ENCODE assay signal across 20 mouse cellular contexts in the genomic region with DNA sequence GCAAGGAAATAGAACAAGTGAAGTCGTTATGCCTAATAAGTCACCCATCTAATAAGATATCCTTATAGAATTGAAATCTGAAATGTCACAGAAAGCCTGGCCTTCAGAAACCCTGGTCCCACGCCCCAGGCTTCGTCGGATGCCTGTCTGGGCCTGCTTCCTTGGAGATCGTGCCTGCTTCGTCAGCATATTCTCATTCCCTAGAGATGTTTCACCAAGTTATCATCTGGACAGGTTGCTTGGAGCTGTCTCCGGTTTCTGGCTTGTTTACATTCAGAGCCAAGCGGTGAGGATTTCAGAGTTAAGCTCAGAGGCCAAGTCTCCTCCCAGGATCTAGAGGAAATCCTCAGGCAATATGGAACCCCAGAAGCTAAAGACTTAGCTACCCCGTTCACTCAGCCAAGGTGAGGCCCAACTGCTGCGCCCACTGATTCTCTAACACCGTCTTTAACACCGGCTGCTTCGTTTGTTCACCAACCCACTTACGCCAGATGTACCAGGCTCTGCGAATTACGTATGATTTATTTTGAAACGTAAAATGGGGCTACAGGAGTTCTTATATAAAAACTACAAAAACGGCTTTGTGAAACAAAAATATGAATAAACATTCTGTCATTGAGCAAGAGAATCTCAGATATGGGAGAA. TPM values are rescaled to one million over a fixed set of nuclear protein-coding genes. Genes with fewer than 3 reads are reported as not detected.
DNase-seq lines count a peak whose midpoint lies in the region; ATAC-seq and TF ChIP-seq lines count a peak whose summit lies in the region.
"Had no signal": no experiment of that assay in that cellular context is flagged by ENCODE, and none has a peak within 500 bp of the region (broad histone marks: within the 10 kb centered on the region; RNA-seq: fewer than 3 reads in every experiment).

No protein-coding gene starts in this region.

- H3K27me3 ChIP-seq in stomach, embryonic 14.5 days (ENCODE audit: control insufficient read depth, insufficient read depth, low read length), result no peaks in the 10 kb centered on the region
- H3K27me3 ChIP-seq in stomach, postnatal 0 days (ENCODE audit: control insufficient read depth, insufficient read depth, low read length), result no peaks in the 10 kb centered on the region
- H3K27me3 ChIP-seq: forebrain, embryonic 13.5 days; heart, embryonic 15.5 days; midbrain, embryonic 12.5 days had no signal

- ATAC-seq in stomach, embryonic 14.5 days (ENCODE audit: insufficient number of reproducible peaks, insufficient read depth, low FRiP score, low read depth), result peak; percentile 33; the same call in 1 of the 2 replicates
- ATAC-seq in stomach, postnatal 0 days (ENCODE audit: low FRiP score, low TSS enrichment), result no peak
- ATAC-seq in megakaryocyte-erythroid progenitor cell, adult 5-6 weeks (replicated peaks; ENCODE audit: low FRiP score, low TSS enrichment, poor library complexity, severe bottlenecking), result no peak
- ATAC-seq: CD4-positive, CD25-positive, alpha-beta regulatory T cell, adult 4 months; forebrain, embryonic 13.5 days had no signal

- 46% methylated on average over 18 of the region's 18 CpGs for WGBS in stomach, embryonic 14.5 days
- 47% methylated on average over 18 of the region's 18 CpGs for WGBS in stomach, postnatal 0 days

- no peaks in the 10 kb centered on the region for H3K4me1 ChIP-seq in stomach, embryonic 14.5 days (ENCODE audit: control insufficient read depth, insufficient read depth, low read length)
- H3K4me1 ChIP-seq in stomach, postnatal 0 days (replicated peaks; ENCODE audit: control insufficient read depth, insufficient read depth), result no peaks in the 10 kb centered on the region
- H3K4me1 ChIP-seq: heart, embryonic 15.5 days; midbrain, embryonic 12.5 days had no signal

- no peak overlapping the region for H3K27ac ChIP-seq in stomach, embryonic 14.5 days (ENCODE audit: low read length)
- H3K27ac ChIP-seq in stomach, postnatal 0 days (replicated peaks), result no peak overlapping the region
- H3K27ac ChIP-seq: forebrain, embryonic 13.5 days; heart, adult 2 months; heart, embryonic 15.5 days; midbrain, embryonic 12.5 days had no signal

- no peak for TF ChIP-seq EP300 in stomach, postnatal 0 days (optimal IDR thresholded peaks at IDR 0.05)

- TF ChIP-seq CTCF in stomach, postnatal 0 days (IDR thresholded peaks at IDR 0.05; ENCODE audit: low read depth), result no peak

- H3K4me2 ChIP-seq in stomach, embryonic 14.5 days (replicated peaks; ENCODE audit: low read depth, low read length), result no peak overlapping the region
- H3K4me2 ChIP-seq in stomach, postnatal 0 days (replicated peaks; ENCODE audit: low read depth), result no peak overlapping the region
- H3K4me2 ChIP-seq: forebrain, embryonic 13.5 days; heart, embryonic 15.5 days; lung, embryonic 14.5 days; midbrain, embryonic 12.5 days had no signal

- no peak overlapping the region for H3K9ac ChIP-seq in stomach, embryonic 14.5 days (replicated peaks; ENCODE audit: low read depth, low read length)
- no peak overlapping the region for H3K9ac ChIP-seq in stomach, postnatal 0 days (ENCODE audit: low read length)
- H3K9ac ChIP-seq: forebrain, embryonic 13.5 days; heart, embryonic 15.5 days; lung, embryonic 14.5 days; midbrain, embryonic 12.5 days had no signal

- no peaks in the 10 kb centered on the region for H3K9me3 ChIP-seq in stomach, embryonic 14.5 days (ENCODE audit: control insufficient read depth, low read depth, low read length)
- H3K9me3 ChIP-seq in stomach, postnatal 0 days (ENCODE audit: control insufficient read depth, low read length), result no peaks in the 10 kb centered on the region
- H3K9me3 ChIP-seq: forebrain, embryonic 13.5 days; heart, embryonic 15.5 days; midbrain, embryonic 12.5 days had no signal

- DNase-seq in embryo, embryonic 10 days (ENCODE audit: low spot score), result peak; percentile 10
- DNase-seq in embryo, embryonic 11 days, result no peak
- DNase-seq in layer of hippocampus, adult 11-12 months (ENCODE audit: low spot score), result peak; percentile 8
- no peak for DNase-seq in layer of hippocampus, postnatal 14 days (ENCODE audit: low spot score in 2 of 2)
- DNase-seq in stomach, postnatal 0 days (ENCODE audit: low spot score), result no peak
- no peak for DNase-seq in cerebellum, postnatal 4 days (ENCODE audit: low spot score in 2 of 2)
- DNase-seq: cerebellum, adult 11 months; cerebellum, postnatal 14 days; heart, adult 2 months; kidney, adult 8-10 months; kidney, postnatal 36 days; lung, embryonic 14.5 days; lung, postnatal 4 days; thymus, postnatal 25 days had no signal

- no peaks in the 10 kb centered on the region for H3K36me3 ChIP-seq in stomach, embryonic 14.5 days (ENCODE audit: control insufficient read depth, insufficient read depth, low read length)
- no peaks in the 10 kb centered on the region for H3K36me3 ChIP-seq in stomach, postnatal 0 days (ENCODE audit: control insufficient read depth, insufficient read depth, low read length)
- H3K36me3 ChIP-seq: heart, embryonic 15.5 days; midbrain, embryonic 12.5 days had no signal

- H3K4me3 ChIP-seq in stomach, embryonic 14.5 days (ENCODE audit: low read depth, low read length), result no peak overlapping the region
- H3K4me3 ChIP-seq in stomach, postnatal 0 days (ENCODE audit: low read depth, low read length), result no peak overlapping the region
- H3K4me3 ChIP-seq: forebrain, embryonic 13.5 days; heart, adult 2 months; heart, embryonic 15.5 days; midbrain, embryonic 12.5 days had no signal

RNA-seq across cellular contexts. Expression of a gene that starts 30.0 kb away (rescaled TPM):
- 1 to 10 TPM; 5.3 to 6.6 TPM for total RNA-seq in layer of hippocampus, postnatal 14 days (2021)
- 1.0 and 1.5 TPM in 2 replicates for polyA plus RNA-seq in stomach, embryonic 14.5 days (2014; fragmentation: Nextera tagmentation; extraction: Ambion mirVana)
- polyA plus RNA-seq in stomach, postnatal 0 days (2015; fragmentation: Nextera tagmentation; extraction: Ambion mirVana), result 0.18 and 0.23 TPM in 2 replicates
- total RNA-seq in megakaryocyte-erythroid progenitor cell, adult 5-6 weeks (2014; fragmentation: Nextera tagmentation), result 0.55 and 1.4 TPM in 2 replicates
- 0.80 and 2.4 TPM in 2 replicates for total RNA-seq in megakaryocyte-erythroid progenitor cell, adult 5-6 weeks (2017)

Comparison
In these comparisons a context has a peak if more than half of its experiments do, and no peak if none do; other contexts are left out.
1. DNase-seq: peak in embryo, embryonic 10 days (single experiment) and layer of hippocampus, adult 11-12 months (single experiment); none in embryo, embryonic 11 days (single experiment), layer of hippocampus, postnatal 14 days (0 of 2), stomach, postnatal 0 days (single experiment) and cerebellum, postnatal 4 days (0 of 2).